Mouse (Mus musculus): Measurements from ENCODE around the gene Zfp541. TPM values are rescaled to one million over a fixed set of nuclear protein-coding genes. Genes with fewer than 3 reads are reported as not detected.

The Zfp541 gene
- total RNA-seq, 2 experiments from 2014 or later = 0.40 to 0.59 TPM

DNA sequence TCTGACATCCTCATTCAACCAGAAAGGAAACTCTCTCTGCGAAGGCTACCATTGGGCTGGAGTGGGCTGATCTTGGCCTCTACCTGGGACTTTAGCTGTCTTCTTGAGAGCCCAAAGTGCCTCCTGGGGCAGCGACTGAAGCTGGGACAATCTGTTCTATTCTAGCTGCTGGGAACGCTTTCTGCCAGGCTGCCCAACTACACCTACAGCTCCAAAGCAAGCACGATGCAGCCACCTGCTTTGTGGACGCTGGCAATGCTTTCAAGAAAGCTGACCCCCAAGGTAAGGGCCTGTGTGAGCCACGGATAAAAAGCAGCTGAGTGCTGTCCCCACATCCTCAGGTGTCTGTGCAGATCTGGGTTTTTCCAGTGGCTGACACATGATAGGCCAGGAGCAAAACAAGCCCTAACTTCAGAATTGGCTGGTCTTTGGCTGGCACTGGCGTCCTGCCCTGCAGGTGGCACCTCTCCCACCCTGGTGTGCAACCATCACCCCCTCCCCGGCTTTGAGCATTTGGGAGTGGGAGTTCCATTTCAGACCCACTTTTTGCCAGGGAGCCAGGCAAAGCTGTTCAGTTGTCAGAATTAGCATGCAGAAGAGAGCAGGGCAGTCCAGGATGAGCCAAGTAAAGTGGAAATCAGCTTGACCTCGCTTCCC, 47.4 kb downstream of the Zfp541 start:
- intact Hi-C loops (cut with DNase I) = no loop called here
- DNase-seq (ENCODE audit: low spot score in 2 of 2) = no peak

DNA sequence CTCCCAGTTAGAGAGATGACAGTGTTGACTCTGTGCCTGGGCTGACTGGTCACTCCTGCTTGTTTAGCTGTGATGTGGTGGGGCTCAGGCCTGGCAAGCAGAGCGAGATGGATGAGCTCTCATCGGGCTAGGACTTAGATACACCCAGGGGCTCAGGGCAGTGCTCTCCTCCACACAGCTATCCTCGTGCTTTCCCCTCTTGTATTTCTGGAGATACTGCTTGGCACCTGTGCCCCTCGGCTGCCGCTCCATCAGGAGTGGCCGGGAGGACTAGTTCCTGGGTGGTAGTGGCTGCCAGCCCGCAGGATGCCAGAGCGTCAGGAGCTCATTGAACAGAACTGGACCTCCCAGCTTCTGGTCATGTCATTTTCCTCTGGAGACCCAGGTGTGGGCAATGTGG, 48.5 kb downstream of the Zfp541 start:
- no peak for DNase-seq (ENCODE audit: low spot score in 2 of 2)
- intact Hi-C loops (cut with DNase I) = no loop called here

DNA sequence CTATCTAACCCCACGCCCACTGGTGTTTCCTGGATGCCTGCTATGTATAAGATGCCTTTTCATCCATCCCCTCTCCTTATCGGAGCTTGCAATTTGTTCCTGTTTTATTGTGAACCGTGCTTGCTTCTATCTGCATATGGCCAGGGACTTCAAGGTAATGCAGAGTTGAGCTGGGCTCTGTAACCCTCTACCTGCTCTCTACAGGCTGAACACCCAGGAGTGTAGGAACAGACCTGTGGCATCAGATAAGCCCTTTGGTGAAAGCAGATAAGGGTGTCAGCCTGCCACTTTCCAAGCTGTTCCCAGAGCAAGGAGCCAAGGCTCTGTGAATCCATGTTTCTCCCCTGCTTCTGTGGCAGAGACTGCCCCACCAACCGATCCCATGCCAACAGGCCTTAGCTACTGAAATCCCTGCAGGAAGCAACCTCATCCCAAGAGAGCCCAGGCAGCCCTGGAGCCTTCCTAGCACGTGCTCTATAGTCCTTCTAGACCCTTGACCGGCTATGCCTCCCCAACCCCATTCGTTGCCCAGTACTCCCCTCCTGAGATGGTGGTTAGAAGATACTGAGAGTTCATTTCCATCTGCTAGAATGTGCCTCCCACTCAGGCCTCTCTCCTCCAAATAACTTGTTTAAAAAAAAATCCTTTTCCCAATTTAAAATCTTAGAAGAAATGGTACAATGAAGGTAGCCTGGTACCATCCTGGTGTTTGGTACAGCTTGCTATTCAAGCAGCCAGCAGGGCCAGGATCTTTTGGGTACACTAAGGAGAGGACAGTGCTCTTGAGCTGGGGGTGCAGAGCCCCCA, 49.9 kb downstream of the Zfp541 start:
- no peak for DNase-seq (ENCODE audit: low spot score in 2 of 2)

DNA sequence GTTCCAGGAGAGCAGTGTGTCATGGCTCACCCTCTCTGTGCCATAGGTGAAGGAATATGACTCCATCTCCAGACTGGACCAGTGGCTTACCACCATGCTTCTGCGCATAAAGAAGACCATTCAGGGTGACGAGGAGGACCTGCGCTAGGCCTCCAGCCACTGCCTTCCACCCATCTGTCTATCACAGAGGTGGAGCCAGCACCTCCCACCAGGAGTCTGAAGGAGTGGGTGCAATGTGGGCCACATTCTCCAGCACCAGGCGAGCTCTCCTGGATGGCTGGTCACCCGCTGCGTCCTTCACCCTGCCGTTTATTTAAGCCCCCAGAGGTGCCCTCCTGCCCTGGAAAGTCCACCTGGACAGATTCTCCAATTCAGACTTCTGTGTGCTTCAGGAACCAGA, 54.8 kb downstream of the Zfp541 start:
- DNase-seq (ENCODE audit: low spot score in 2 of 2) = no peak
- intact Hi-C loops (cut with DNase I) = no loop called here

More for the DNA sequence above, 49.9 kb downstream of the Zfp541 start:
- intact Hi-C loops (cut with DNase I) = no loop called here

DNA sequence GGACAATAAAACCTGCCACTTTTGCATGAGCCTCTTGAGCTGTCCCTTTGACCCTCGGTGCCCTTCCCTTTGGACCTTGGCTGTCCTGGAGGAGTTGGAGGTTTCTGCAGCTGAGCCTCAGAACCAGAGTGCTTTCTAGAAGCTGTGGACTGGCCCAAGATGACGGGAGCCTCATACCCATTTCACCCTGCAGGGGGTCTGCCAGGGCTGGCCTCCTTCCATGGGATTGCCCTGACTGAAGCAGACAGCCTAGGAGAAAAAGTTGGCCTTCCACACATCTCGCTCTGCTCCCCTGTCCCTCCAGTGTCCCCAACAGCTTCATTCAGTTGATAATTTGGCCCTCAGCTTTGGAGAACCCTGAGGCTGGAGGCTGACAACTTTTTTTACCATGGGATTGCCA, 55.5 kb downstream of the Zfp541 start:
- DNase-seq (ENCODE audit: low spot score in 2 of 2) = no peak
- intact Hi-C loops (cut with DNase I) = no loop called here

DNA sequence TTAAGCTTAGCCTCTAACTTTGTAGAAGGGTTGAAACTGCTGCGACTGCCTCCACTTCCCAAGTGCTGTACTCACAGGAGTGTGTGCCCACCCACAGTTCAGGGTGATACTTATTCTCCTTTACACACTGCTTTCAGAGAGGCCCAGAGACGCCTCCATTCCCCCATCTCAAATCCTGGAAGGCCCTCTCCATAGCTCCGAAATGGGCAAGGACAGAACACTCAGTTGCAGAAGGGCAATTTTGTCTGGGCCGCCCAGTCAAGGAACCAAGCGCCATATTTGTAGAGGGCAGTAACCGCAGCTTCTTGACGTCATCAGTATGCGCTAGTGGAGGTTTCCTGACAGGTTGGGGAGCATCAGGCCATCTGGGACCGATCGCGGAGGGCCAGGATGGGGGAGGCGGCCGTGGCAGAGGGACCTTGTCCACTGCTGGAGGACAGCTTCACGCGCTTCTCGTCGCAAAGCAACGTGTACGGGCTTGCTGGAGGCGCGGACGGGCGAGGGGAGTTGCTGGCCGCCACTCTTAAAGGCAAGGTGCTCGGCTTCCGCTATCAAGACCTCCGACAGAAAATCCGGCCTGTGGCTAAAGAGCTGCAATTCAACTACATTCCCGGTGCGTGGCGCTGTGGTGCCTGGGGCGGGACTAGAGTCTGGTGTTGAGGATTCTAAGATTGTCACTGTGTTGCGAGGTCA, 58.1 kb downstream of the Zfp541 start, which contains the start of gene Kptn:
TSS of gene Kptn (plus strand) at position 327 of the 693 bp plus-strand sequence.
- intact Hi-C loops (cut with DNase I) = no loop called here
- DNase-seq (ENCODE audit: low spot score in 2 of 2) = peak; percentile 90 to 93

DNA sequence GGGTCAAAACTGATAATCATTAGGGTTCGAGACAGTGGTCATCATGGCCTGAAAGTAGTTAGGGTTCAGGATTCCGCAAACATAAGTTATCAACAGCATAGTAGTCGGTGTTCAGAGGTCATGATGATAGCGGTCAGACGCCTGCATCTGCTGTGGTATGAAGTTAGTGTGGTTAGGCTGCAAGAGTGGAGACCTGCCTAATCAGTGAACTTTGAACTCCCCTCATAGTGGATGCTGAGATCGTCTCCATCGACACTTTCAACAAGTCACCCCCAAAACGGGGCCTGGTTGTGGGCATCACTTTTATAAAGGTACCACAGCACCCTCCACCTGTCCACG, 58.6 kb downstream of the Zfp541 start:
- no peak for DNase-seq (ENCODE audit: low spot score in 2 of 2)
- intact Hi-C loops (cut with DNase I) = no loop called here

DNA sequence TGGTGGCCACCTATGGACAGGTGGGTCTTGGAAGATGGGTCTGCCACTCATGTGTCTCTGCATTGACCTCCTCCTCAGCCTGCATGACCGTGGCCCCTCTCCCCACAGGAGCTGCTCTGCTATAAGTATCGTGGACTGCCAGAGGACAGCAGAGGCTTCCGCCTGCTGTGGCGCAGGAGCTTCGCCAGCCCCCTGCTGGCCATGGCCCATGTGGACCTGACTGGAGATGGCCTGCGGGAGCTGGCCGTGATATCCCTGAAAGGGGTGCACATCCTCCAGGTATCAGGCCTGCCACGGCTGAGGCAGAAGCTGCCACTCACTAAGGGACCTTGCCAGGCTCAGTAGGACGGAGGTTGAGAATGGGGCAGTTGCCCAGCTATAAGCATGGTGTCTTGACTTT, 64.2 kb downstream of the Zfp541 start:
- DNase-seq (ENCODE audit: low spot score in 2 of 2) = no peak

DNA sequence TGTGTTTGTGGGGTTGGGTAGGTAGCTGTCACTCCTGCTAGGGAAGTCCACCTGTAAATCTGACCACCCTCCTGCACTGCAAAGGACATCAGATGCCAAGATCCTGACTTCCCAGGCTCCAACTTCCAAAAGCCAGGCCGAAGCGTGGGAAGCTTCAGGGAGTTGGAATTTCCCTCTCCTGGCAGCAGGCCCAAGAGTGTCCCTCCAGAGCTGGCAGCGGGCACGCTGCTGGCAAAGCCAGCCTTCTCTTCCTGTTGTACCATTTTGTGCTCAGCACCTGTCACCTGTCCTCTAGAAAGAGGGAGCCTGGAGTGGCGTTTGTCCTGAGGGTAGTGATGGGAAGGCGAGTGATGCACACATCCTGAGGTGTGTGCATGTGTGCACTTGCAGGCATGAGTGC, 66.7 kb downstream of the Zfp541 start:
- DNase-seq (ENCODE audit: low spot score in 2 of 2) = peak in 1 of 2 experiments; percentile 44
- intact Hi-C loops (cut with DNase I) = no loop called here

More for the DNA sequence above, 64.2 kb downstream of the Zfp541 start:
- intact Hi-C loops (cut with DNase I) = no loop called here

DNA sequence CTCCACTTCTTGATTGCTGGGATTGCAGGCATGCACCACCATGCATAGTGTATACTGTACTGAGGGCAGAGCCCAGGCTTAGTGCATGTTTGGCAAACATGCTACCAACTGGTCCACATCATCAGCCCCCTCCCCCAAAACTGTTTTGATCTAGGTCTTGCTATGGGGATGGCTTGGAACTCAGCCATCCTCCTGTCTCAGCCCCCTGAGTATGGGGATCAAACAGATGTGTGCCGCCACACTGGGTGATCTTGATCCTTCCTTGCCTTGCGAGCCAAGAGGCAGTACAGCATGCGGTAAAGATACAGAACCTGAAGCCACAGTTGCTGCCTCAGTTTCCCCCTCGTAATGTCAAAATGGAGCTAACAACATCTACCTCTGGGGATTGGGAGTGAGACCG, 67.3 kb downstream of the Zfp541 start:
- no peak for DNase-seq (ENCODE audit: low spot score in 2 of 2)
- intact Hi-C loops (cut with DNase I) = no loop called here

DNA sequence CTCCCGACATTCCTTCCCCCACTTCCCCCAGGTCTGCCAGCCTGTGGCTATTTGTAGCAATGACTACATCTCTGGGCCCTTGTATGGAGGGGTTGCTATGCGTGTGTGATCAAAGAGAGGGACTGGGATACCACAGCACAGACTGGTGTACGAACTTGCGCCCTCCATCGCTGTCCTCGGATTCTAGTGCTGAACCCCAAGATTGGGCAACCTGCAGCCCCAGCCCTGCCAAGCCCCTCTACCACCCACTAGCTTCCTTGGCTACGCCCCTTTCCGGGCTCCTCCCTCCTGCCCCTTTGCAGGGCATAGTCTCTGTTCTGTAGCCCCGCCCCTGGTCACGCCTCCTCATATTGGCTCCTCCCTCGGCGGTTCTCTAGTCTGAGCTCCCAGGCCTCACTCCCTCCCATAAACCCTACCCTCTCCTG, 67.8 kb downstream of the Zfp541 start, which contains the start of gene Slc8a2:
TSS of gene Slc8a2 (plus strand) at position 406 of the 425 bp plus-strand sequence.
- peak; percentile 92 to 94 for DNase-seq (ENCODE audit: low spot score in 2 of 2)
- intact Hi-C loops (cut with DNase I) = no loop called here

DNA sequence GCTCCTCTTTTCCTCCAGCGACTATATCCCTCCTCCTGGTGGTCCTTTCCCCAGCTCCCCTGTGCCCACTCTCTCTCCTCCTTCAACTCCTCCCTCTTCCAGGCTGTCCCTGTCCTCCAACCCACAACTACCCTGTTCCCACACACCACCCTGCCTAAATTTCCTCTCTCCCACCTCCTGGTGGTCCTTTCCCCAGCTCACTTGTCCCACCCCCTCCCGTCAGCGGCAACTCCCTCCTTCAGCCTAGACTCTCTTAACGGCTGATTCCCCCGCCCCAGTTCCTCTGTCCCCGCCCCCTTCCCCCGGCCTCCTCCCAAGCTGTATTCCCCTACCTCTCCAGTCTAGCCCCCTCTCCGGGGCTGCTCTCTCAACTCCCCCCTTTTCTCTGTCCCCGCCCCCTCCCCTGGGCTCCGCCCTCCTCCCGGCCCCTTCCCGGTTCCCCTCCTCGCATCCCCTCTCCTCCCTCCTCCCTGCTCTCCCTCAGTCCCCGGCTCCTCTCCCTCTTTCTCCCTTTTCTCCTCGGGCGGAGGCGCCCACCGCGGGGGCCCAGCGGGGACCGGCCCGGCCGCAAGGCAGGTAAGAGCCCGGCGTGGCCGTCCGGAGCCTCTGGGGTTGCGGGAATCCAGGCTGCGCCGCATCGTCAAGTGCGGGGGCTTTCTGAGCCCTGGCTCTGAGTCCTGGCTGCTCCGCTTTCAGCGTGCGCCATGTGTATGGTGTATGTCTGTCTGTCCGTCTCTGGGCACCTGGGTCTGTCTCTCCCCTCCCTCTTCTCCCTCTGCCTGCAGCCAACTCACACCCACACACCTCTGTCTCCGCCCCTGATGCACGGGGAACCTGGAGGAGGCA, 68.5 kb downstream of the Zfp541 start:
- intact Hi-C loops (cut with DNase I) = no loop called here
- DNase-seq (ENCODE audit: low spot score in 2 of 2) = peak; percentile 67 to 72

DNA sequence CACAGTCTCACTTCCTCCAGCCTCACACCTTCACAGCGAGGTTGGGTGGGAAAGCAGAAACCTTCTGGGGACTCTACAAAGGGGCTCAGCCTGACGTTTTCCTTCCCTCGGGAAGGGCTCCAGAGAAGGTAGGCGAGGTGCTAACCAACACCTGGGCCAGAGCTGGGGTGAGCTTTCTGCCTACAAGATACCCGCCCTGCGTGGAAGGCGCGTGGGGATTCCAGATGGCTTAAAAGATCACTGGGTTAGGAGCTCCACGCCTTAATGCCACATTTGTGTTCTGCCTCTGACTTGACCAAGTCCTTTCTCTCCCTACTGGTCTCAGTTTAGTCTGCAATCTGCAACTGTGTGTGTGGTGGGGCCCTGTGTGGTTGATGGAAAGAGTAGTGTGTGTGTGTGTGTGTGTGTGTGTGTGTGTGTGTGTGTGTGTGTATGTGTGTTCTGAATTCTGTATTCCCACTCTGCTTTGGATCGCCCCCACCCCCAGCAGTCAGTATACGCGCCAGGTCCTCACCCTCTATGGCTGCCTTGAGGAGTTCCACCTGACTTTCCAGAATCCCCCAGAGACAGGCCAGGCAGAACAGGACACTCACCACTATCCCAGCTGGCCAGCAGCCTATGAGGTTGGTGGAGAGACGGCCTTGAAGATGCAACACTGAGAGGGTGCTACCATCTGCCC, 69.5 kb downstream of the Zfp541 start:
- intact Hi-C loops (cut with DNase I) = no loop called here
- peak in 1 of 2 experiments; percentile 67 for DNase-seq (ENCODE audit: low spot score in 2 of 2)

DNA sequence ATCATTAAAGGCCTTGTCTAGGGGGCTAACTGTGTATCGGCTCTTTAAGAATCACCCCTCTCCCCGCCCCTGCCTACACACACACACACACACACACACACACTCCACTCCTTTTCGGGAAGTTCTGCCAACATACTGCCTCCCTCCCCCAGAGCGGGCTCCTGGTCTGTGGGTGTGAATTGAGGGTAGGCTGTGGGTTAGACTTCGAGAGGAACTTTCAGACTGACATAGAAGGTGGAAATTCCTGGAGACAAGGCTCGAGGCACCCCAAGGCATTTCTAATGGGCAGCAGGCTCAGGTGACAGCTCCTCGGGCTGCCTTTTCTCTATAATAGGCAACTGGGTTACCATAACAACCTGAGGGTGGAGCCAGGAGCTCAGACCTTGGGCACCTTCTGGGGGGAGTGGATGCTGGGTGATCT, 70.6 kb downstream of the Zfp541 start:
- intact Hi-C loops (cut with DNase I) = no loop called here

DNA sequence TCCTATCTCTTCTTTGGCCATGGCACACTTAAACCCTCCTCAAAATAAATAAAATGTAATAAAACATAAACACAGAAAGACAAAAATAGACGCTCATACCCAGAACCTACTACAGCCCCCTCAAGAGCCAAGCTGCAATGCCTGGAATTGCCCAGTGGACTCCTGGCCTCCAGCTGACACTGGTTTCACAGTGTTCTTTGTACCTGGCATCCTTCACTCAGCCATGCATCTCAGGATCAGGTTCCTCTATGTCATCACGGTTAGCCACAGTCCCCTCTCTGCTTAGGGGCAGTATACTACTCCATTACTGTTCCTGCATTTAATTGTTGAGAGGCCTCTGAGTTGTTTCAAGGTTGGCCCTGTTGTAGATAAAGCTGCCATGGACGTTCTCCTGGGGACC, 71.3 kb downstream of the Zfp541 start:
- no peak for DNase-seq (ENCODE audit: low spot score in 2 of 2)

More for the DNA sequence above, 70.6 kb downstream of the Zfp541 start:
- DNase-seq (ENCODE audit: low spot score in 2 of 2) = peak; percentile 44 to 61

DNA sequence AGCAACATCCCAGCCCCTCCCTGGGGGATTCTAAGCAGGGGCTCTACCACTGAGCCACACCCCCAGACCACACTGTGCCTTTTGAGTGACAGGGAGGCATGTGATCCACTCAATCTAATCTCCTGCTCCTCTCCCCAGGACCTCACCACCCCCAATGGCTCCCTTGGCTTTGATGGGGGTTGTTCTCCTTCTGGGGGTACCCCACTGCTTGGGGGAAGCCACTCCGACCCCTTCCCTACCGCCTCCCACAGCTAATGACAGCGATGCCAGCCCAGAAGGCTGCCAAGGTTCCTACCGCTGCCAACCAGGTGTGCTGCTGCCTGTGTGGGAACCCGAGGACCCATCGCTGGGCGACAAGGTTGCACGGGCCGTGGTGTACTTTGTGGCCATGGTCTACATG, 72.1 kb downstream of the Zfp541 start:
- intact Hi-C loops (cut with DNase I) = no loop called here
- no peak for DNase-seq (ENCODE audit: low spot score in 2 of 2)

More for the DNA sequence above, 71.3 kb downstream of the Zfp541 start:
- intact Hi-C loops (cut with DNase I) = no loop called here

DNA sequence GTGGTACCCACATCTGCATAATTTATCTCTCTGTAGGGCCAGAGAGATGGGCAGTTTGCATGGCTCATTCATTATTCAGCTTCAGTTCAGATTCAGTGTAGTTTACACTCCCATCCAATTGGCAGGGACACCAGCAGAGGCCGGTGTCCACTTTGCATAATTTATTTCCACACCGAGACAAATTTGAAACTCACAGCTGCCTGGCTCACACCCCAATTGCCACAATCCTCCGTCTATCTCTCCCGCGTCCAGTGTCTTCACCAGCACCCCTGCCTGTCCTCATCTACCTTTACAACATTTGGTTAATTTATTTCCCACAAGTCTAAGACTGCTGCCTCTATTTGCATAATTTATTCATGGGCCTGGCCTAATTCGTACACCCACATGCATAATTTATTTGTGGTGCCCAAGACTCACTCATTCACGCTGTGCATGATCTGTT, 73.4 kb downstream of the Zfp541 start:
- intact Hi-C loops (cut with DNase I) = no loop called here
- DNase-seq (ENCODE audit: low spot score in 2 of 2) = peak in 1 of 2 experiments; percentile 60
